Mouse (Mus musculus): ENCODE data around the gene Ttf1. TPM values are rescaled to one million over a fixed set of nuclear protein-coding genes. Genes with fewer than 3 reads are reported as not detected.
"Not testable (repeated sequence)": the region's sequence is repeated elsewhere in the genome, so short reads cannot be mapped to it uniquely, and the experiment has no call there.

Gene Ttf1
- polyA plus RNA-seq, 1 experiment from 2014 or later, result 7.7 TPM

GRCm38 (mm10) chr2:29075331-29076070, 15.4 kb downstream of the Ttf1 start:
- Histone ChIP-seq H3K27ac (ENCODE audit: low read length) (no peak overlapping the region), H3K4me3 (ENCODE audit: low read depth, low read length) (no peak overlapping the region), H3K4me2 (ENCODE audit: low read length) (no peak overlapping the region), H3K27me3 (ENCODE audit: control insufficient read depth, insufficient read depth, low read depth, low read length) (no peaks in the 10 kb centered on the region), H3K9me3 (replicated peaks; ENCODE audit: control insufficient read depth, low read length, poor library complexity, severe bottlenecking) (no peaks in the 10 kb centered on the region), H3K9ac (ENCODE audit: low read depth, low read length) (no peak overlapping the region), H3K36me3 (ENCODE audit: control insufficient read depth, insufficient read depth, low read length) (peaks cover 46% of the 10 kb centered on the region), H3K4me1 (ENCODE audit: control insufficient read depth, insufficient read depth, low read length) (no peaks in the 10 kb centered on the region)
- 95% methylated on average over 11 of the region's 11 CpGs for WGBS
- no peak for ATAC-seq

- peaks cover 45% of the 10 kb centered on the region for H3K36me3 ChIP-seq (ENCODE audit: control insufficient read depth, insufficient read depth, low read length)
Measured at GRCm38 (mm10) chr2:29076226-29076625, 16.2 kb downstream of the Ttf1 start.

GRCm38 (mm10) chr2:29081965-29082364, 21.9 kb downstream of the Ttf1 start:
- H3K4me3 ChIP-seq (ENCODE audit: low read depth, low read length), result no peak overlapping the region
- WGBS, result 66% methylated on average over 3 of the region's 3 CpGs
- H3K9me3 ChIP-seq (replicated peaks; ENCODE audit: control insufficient read depth, low read length, poor library complexity, severe bottlenecking), result no peaks in the 10 kb centered on the region
- H3K36me3 ChIP-seq (ENCODE audit: control insufficient read depth, insufficient read depth, low read length), result peaks cover 45% of the 10 kb centered on the region
- no peaks in the 10 kb centered on the region for H3K4me1 ChIP-seq (ENCODE audit: control insufficient read depth, insufficient read depth, low read length)
- H3K4me2 ChIP-seq (ENCODE audit: low read length), result no peak overlapping the region
- no peak overlapping the region for H3K9ac ChIP-seq (ENCODE audit: low read depth, low read length)
- no peaks in the 10 kb centered on the region for H3K27me3 ChIP-seq (ENCODE audit: control insufficient read depth, insufficient read depth, low read depth, low read length)
- H3K27ac ChIP-seq (ENCODE audit: low read length), result no peak overlapping the region
- ATAC-seq, result no peak

More at GRCm38 (mm10) chr2:29076226-29076625, 16.2 kb downstream of the Ttf1 start:
- H3K4me1 ChIP-seq (ENCODE audit: control insufficient read depth, insufficient read depth, low read length), result no peaks in the 10 kb centered on the region
- H3K27ac ChIP-seq (ENCODE audit: low read length), result no peak overlapping the region
- no peak overlapping the region for H3K9ac ChIP-seq (ENCODE audit: low read depth, low read length)
- H3K4me2 ChIP-seq (ENCODE audit: low read length), result no peak overlapping the region
- H3K27me3 ChIP-seq (ENCODE audit: control insufficient read depth, insufficient read depth, low read depth, low read length), result no peaks in the 10 kb centered on the region
- no peak for ATAC-seq
- H3K4me3 ChIP-seq (ENCODE audit: low read depth, low read length), result no peak overlapping the region
- 85% methylated on average over 2 of the region's 2 CpGs for WGBS
- H3K9me3 ChIP-seq (replicated peaks; ENCODE audit: control insufficient read depth, low read length, poor library complexity, severe bottlenecking), result no peaks in the 10 kb centered on the region

- Histone ChIP-seq H3K27ac (ENCODE audit: low read length) (no peak overlapping the region), H3K4me1 (ENCODE audit: control insufficient read depth, insufficient read depth, low read length) (no peaks in the 10 kb centered on the region), H3K36me3 (ENCODE audit: control insufficient read depth, insufficient read depth, low read length) (peaks cover 26% of the 10 kb centered on the region), H3K27me3 (ENCODE audit: control insufficient read depth, insufficient read depth, low read depth, low read length) (no peaks in the 10 kb centered on the region), H3K4me3 (ENCODE audit: low read depth, low read length) (no peak overlapping the region), H3K4me2 (ENCODE audit: low read length) (no peak overlapping the region), H3K9ac (ENCODE audit: low read depth, low read length) (no peak overlapping the region), H3K9me3 (replicated peaks; ENCODE audit: control insufficient read depth, low read length, poor library complexity, severe bottlenecking) (no peaks in the 10 kb centered on the region)
- WGBS, result 95% methylated on average over 7 of the region's 7 CpGs
- no peak for ATAC-seq
Measured at GRCm38 (mm10) chr2:29086026-29086425, 26.0 kb downstream of the Ttf1 start.

- H3K4me2 ChIP-seq (ENCODE audit: low read length); H3K4me3 ChIP-seq (ENCODE audit: low read depth, low read length); H3K9me3 ChIP-seq (replicated peaks; ENCODE audit: control insufficient read depth, low read length, poor library complexity, severe bottlenecking); ATAC-seq; H3K27ac ChIP-seq (ENCODE audit: low read length); H3K4me1 ChIP-seq (ENCODE audit: control insufficient read depth, insufficient read depth, low read length); H3K9ac ChIP-seq (ENCODE audit: low read depth, low read length); H3K36me3 ChIP-seq (ENCODE audit: control insufficient read depth, insufficient read depth, low read length); H3K27me3 ChIP-seq (ENCODE audit: control insufficient read depth, insufficient read depth, low read depth, low read length): not testable (repeated sequence)
- 78% methylated on average over 6 of the region's 6 CpGs for WGBS
Measured at GRCm38 (mm10) chr2:29089276-29089675, 29.2 kb downstream of the Ttf1 start.

- Histone ChIP-seq H3K36me3 (ENCODE audit: control insufficient read depth, insufficient read depth, low read length) (no peaks in the 10 kb centered on the region), H3K27me3 (ENCODE audit: control insufficient read depth, insufficient read depth, low read depth, low read length) (no peaks in the 10 kb centered on the region), H3K4me3 (ENCODE audit: low read depth, low read length) (no peak overlapping the region), H3K9me3 (replicated peaks; ENCODE audit: control insufficient read depth, low read length, poor library complexity, severe bottlenecking) (no peaks in the 10 kb centered on the region), H3K4me1 (ENCODE audit: control insufficient read depth, insufficient read depth, low read length) (no peaks in the 10 kb centered on the region), H3K27ac (ENCODE audit: low read length) (no peak overlapping the region), H3K9ac (ENCODE audit: low read depth, low read length) (no peak overlapping the region), H3K4me2 (ENCODE audit: low read length) (no peak overlapping the region)
- WGBS, result 90% methylated on average over 8 of the region's 8 CpGs
- ATAC-seq, result no peak
Measured at GRCm38 (mm10) chr2:29095674-29096073, 35.6 kb downstream of the Ttf1 start.

- 35% methylated on average over 4 of the region's 4 CpGs for WGBS
- ATAC-seq, result no peak
- H3K4me3 ChIP-seq (ENCODE audit: low read depth, low read length), result no peak overlapping the region
- no peaks in the 10 kb centered on the region for H3K4me1 ChIP-seq (ENCODE audit: control insufficient read depth, insufficient read depth, low read length)
- H3K4me2 ChIP-seq (ENCODE audit: low read length), result no peak overlapping the region
- no peaks in the 10 kb centered on the region for H3K9me3 ChIP-seq (replicated peaks; ENCODE audit: control insufficient read depth, low read length, poor library complexity, severe bottlenecking)
- no peaks in the 10 kb centered on the region for H3K27me3 ChIP-seq (ENCODE audit: control insufficient read depth, insufficient read depth, low read depth, low read length)
- no peak overlapping the region for H3K9ac ChIP-seq (ENCODE audit: low read depth, low read length)
- H3K27ac ChIP-seq (ENCODE audit: low read length), result no peak overlapping the region
- no peaks in the 10 kb centered on the region for H3K36me3 ChIP-seq (ENCODE audit: control insufficient read depth, insufficient read depth, low read length)
Measured at GRCm38 (mm10) chr2:29096751-29097150, 36.7 kb downstream of the Ttf1 start.

GRCm38 (mm10) chr2:29097465-29097864, 37.4 kb downstream of the Ttf1 start:
- ATAC-seq, result no peak
- H3K27ac ChIP-seq (ENCODE audit: low read length), result no peak overlapping the region
- H3K4me2 ChIP-seq (ENCODE audit: low read length), result no peak overlapping the region
- no peak overlapping the region for H3K9ac ChIP-seq (ENCODE audit: low read depth, low read length)
- no peaks in the 10 kb centered on the region for H3K9me3 ChIP-seq (replicated peaks; ENCODE audit: control insufficient read depth, low read length, poor library complexity, severe bottlenecking)
- H3K36me3 ChIP-seq (ENCODE audit: control insufficient read depth, insufficient read depth, low read length), result no peaks in the 10 kb centered on the region
- WGBS, result 86% methylated on average over 3 of the region's 3 CpGs
- no peaks in the 10 kb centered on the region for H3K27me3 ChIP-seq (ENCODE audit: control insufficient read depth, insufficient read depth, low read depth, low read length)
- no peaks in the 10 kb centered on the region for H3K4me1 ChIP-seq (ENCODE audit: control insufficient read depth, insufficient read depth, low read length)
- no peak overlapping the region for H3K4me3 ChIP-seq (ENCODE audit: low read depth, low read length)

GRCm38 (mm10) chr2:29097955-29098354, 37.9 kb downstream of the Ttf1 start:
- 97% methylated on average over 5 of the region's 5 CpGs for WGBS
- not testable (repeated sequence) for H3K4me3 ChIP-seq (ENCODE audit: low read depth, low read length); H3K4me2 ChIP-seq (ENCODE audit: low read length); H3K27ac ChIP-seq (ENCODE audit: low read length); H3K4me1 ChIP-seq (ENCODE audit: control insufficient read depth, insufficient read depth, low read length); H3K9ac ChIP-seq (ENCODE audit: low read depth, low read length); H3K36me3 ChIP-seq (ENCODE audit: control insufficient read depth, insufficient read depth, low read length); H3K9me3 ChIP-seq (replicated peaks; ENCODE audit: control insufficient read depth, low read length, poor library complexity, severe bottlenecking); ATAC-seq; H3K27me3 ChIP-seq (ENCODE audit: control insufficient read depth, insufficient read depth, low read depth, low read length)
